Mouse (Mus musculus) left cerebral cortex, adult 2 months (tissue): ENCODE measurements around the gene App. TPM values are rescaled to one million over a fixed set of nuclear protein-coding genes. Genes with fewer than 3 reads are reported as not detected.

Experiments
- DNase-seq, 2 experiments: peaks; one replicate each; pipeline ENCODE4 v3.0.0; 2021 to 2022; ENCODE audit warnings: low spot score in 2 of 2, mixed read lengths in 1 of 2; ENCODE audit errors: extremely low spot score in 1 of 2
- H3K27ac ChIP-seq: fragments of 200-600 bp; 2 replicates; pipeline ENCODE4 v1.8.1; 2022
- H3K4me3 ChIP-seq: fragments of 200-600 bp; 2 replicates; pipeline ENCODE4 v1.8.1; 2022
- CTCF ChIP-seq: fragments of 200-600 bp; IDR thresholded peaks from 2 replicates; pipeline ENCODE4 v1.8.1; 2022; ENCODE audit warnings: antibody characterized with exemption, mild to moderate bottlenecking, moderate library complexity
- intact Hi-C: fragments of 180-260 bp; cut with DNase I; formaldehyde crosslinking; loops from one replicate; pipeline ENCODE4 v1.15.1; 2025
- total RNA-seq, 2 experiments: library from RNA; stranded (reverse); gene quantifications; 2 replicates each; pipeline ENCODE4 v1.2.3; 2021

Gene App
- total RNA-seq, 2 experiments from 2014 or later, result 1,405 to 1,415 TPM

GRCm38 (mm10) chr16:85033747-85034146 lies 139.8 kb downstream of the App start:
- no peak for TF ChIP-seq CTCF
- DNase-seq, result no peak
- Histone ChIP-seq H3K4me3 (no peak overlapping the region), H3K27ac (no peak overlapping the region)
- intact Hi-C loops, result loop anchor here (10.0 kb wide), 1 partner anchor 141 kb away; the partner anchor contains the start of gene App

DNA sequence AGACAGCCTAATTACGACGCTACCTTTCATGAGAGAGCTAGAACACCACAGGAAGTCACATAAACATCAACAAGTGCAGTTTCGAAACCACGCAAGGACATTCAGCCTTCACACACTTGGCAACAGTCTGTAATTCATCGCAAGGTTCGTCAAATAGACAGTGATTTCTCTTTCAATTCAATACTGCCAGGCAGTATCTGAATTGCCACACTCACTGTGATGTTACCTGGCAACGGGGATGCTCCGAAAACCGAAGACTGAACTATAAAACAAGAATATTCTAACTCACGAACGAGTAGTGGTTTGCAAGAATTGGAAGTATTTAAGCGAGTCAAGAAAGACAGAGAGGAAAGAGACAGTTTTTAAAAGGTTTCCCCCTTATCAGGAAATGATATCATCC lies 142.8 kb downstream of the App start:
- intact Hi-C loops, result loop anchor here (10.0 kb wide), 1 partner anchor 144 kb away; the partner anchor contains the start of gene App
- no peak for TF ChIP-seq CTCF
- H3K4me3 ChIP-seq, result no peak overlapping the region
- DNase-seq, result no peak
- H3K27ac ChIP-seq, result no peak overlapping the region

DNA sequence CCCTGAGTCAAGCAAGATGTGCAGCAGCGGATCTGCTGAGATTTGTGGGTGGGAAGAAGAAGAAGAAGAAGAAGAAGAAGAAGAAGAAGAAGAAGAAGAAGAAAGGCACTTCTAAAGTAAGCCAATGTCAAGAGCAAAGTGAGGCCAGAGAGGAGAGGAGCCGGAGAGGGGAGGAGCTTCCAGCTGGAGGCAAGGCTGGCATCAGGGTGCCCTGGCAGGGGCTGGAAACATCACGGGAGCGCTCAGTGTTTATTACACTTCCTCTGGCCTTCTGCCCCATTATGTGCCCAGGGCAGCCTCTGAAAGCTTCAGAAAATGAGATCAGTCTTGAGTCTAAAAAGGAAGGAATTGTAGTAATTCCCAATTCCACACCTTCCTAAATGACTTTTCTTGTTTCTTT lies 145.2 kb downstream of the App start:
- H3K27ac ChIP-seq, result no peak overlapping the region
- intact Hi-C loops, result no loop called here
- DNase-seq, result no peak
- TF ChIP-seq CTCF, result no peak
- no peak overlapping the region for H3K4me3 ChIP-seq

DNA sequence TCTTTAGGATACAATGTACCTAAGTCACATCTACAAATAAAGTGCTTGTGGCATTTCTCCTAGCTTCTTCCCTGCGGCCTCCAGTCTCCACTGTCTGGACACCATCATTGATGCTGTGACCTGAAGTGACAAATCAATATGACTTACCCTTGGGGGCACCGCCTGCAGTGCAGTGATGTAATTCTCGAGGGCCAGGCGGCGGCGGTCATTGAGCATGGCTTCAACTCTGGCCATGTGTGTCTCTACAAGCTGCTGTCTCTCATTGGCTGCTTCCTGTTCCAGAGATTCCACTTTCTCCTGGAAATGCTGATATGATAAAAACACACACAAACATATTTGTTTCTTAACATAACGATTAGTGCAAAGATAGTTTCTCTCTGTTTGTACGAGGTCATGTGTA lies 148.9 kb downstream of the App start:
- Histone ChIP-seq H3K4me3 (no peak overlapping the region), H3K27ac (peak overlapping the region; percentile 16)
- intact Hi-C loops, result no loop called here
- TF ChIP-seq CTCF, result no peak
- no peak for DNase-seq

- TF ChIP-seq CTCF, result no peak
- no peak overlapping the region for H3K4me3 ChIP-seq
- H3K27ac ChIP-seq, result peak overlapping the region; percentile 81
- intact Hi-C loops, result no loop called here
- no peak for DNase-seq
Measured at GRCm38 (mm10) chr16:85023106-85023505, 150.5 kb downstream of the App start.

GRCm38 (mm10) chr16:85020696-85021323 lies 152.8 kb downstream of the App start:
- DNase-seq, result no peak
- H3K27ac ChIP-seq, result peak overlapping the region; percentile 55
- TF ChIP-seq CTCF, result no peak
- H3K4me3 ChIP-seq, result no peak overlapping the region
- intact Hi-C loops, result no loop called here

DNA sequence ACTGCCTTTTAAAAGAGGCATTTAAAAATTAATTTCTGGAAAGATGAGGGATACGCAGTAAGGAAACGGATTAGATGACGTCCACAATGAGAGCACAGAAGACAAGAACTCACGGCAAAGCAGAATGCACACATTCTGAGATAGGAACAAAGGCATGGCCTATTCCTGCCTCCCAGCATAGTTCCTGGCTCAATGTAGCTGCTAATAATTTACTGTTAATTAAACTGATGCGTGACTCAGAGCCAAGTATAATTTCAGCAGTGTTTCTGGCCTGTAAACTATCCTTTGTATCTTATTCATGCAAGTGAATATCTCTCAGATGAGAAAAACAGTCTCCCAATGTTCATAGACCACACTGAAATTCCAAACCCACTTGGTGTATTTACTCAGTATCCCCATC lies 154.3 kb downstream of the App start:
- no peak for TF ChIP-seq CTCF
- intact Hi-C loops, result no loop called here
- H3K4me3 ChIP-seq, result no peak overlapping the region
- no peak for DNase-seq
- H3K27ac ChIP-seq, result no peak overlapping the region

GRCm38 (mm10) chr16:85017845-85018244 lies 155.7 kb downstream of the App start:
- TF ChIP-seq CTCF, result no peak
- no peak for DNase-seq
- intact Hi-C loops, result no loop called here
- Histone ChIP-seq H3K27ac (peak overlapping the region; percentile 24; the same call in 1 of the 2 replicates), H3K4me3 (no peak overlapping the region)

- Histone ChIP-seq H3K4me3 (no peak overlapping the region), H3K27ac (no peak overlapping the region)
- intact Hi-C loops, result no loop called here
- no peak for DNase-seq
- no peak for TF ChIP-seq CTCF
Measured at GRCm38 (mm10) chr16:85012695-85013094, 160.9 kb downstream of the App start.

- intact Hi-C loops, result no loop called here
- DNase-seq, result no peak
- no peak overlapping the region for H3K27ac ChIP-seq
Measured at GRCm38 (mm10) chr16:85012172-85012571, 161.4 kb downstream of the App start.

DNA sequence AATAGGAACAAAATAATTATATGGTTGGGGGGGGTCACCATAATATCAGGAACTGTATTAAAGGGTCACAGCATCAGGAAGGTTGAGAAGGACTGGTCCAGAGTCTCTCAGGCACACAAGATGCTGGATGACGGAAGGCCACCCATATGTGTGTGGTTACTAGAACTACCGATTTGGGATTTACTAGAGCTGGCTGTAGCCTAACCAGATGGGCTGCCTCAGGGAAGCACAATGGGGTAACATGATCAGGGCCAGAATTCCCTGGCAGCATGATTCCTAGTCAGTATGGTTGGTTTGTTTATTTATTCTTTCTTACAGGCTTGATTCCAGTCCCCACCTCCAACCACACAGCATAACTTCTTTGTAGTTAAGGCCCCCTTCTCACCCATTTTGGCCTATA lies 162.9 kb downstream of the App start:
- H3K27ac ChIP-seq, result no peak overlapping the region
- intact Hi-C loops, result no loop called here
- H3K4me3 ChIP-seq, result no peak overlapping the region
- no peak for TF ChIP-seq CTCF
- DNase-seq, result no peak

More at GRCm38 (mm10) chr16:85012172-85012571, 161.4 kb downstream of the App start:
- no peak overlapping the region for H3K4me3 ChIP-seq
- TF ChIP-seq CTCF, result no peak

DNA sequence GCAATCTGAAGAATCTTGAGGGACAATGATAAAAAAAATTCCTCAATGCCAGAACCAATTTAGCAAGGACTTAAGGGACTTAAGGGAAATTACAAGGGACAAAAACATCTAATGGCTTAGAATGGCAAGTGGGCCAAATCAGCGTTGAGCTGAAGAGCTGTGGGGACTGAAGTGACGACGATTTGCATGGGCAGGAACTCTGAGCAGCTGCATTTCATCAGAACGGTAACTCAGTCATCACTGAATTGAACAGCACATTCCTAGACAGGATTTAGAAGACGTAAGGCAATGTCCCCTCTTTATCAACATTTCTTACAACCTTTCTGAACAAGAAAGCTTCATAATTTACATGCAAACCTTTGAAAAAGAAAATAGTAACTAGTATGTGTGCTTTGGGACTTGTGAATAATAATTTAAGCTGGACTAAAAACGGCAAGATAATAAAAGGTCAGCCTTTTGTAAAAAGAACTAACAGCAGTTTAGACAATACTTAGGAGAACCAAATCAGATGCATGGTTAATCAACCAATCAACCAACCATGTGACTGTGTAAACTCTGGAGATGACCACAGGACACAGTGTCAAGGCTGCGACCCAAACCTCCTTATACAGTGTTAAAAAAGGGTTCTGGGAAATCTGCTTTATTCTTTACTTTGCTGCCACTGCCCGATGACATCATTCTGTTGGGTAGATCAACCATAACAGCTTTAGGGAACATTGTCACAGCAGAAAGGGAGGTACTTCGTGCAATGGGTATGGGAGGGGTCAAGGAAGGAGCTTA lies 164.5 kb downstream of the App start:
- no peak for DNase-seq
- Histone ChIP-seq H3K4me3 (no peak overlapping the region), H3K27ac (no peak overlapping the region; the same call in 1 of the 2 replicates)
- no peak for TF ChIP-seq CTCF
- intact Hi-C loops, result no loop called here
